ENCODE assay signal across 16 mouse cellular contexts in genomic region chr1:72013863-72014262, GRCm38 (mm10).
DNase-seq lines count a peak whose midpoint lies in the region; ATAC-seq lines count a peak whose summit lies in the region.
"Had no signal": no experiment of that assay in that cellular context is flagged by ENCODE, and none has a peak within 500 bp of the region (broad histone marks: within the 10 kb centered on the region; RNA-seq: fewer than 3 reads in every experiment).

No protein-coding gene starts in this region.

- peak overlapping the region; percentile 47 for H3K27ac ChIP-seq in heart, embryonic 15.5 days
- H3K27ac ChIP-seq in intestine, embryonic 16.5 days (ENCODE audit: low read length), result no peak overlapping the region
- H3K27ac ChIP-seq: heart, adult 2 months; midbrain, embryonic 13.5 days had no signal

- peaks cover 14% of the 10 kb centered on the region for H3K4me1 ChIP-seq in heart, embryonic 15.5 days (replicated peaks)
- H3K4me1 ChIP-seq in intestine, embryonic 16.5 days (ENCODE audit: control insufficient read depth, insufficient read depth, low read length), result no peaks in the 10 kb centered on the region
- H3K4me1 ChIP-seq: midbrain, embryonic 13.5 days had no signal

- H3K4me3 ChIP-seq in heart, embryonic 15.5 days, result no peak overlapping the region
- H3K4me3 ChIP-seq in intestine, embryonic 16.5 days (ENCODE audit: low read length), result no peak overlapping the region
- H3K4me3 ChIP-seq: erythroblast, embryonic 14.5 days; heart, adult 2 months; lung, embryonic 15.5 days; midbrain, embryonic 13.5 days had no signal

- DNase-seq in 3134 (ENCODE audit: extremely low read depth, insufficient read length, low spot score) (peak; percentile 59), 3T3-L1 (ENCODE audit: low read depth, low spot score) (peak; percentile 80)
- DNase-seq in adrenal gland, postnatal 25 days, result peak; percentile 30
- DNase-seq in testis, postnatal 14 days (ENCODE audit: low spot score), result no peak
- DNase-seq in thymus, postnatal 25 days, result no peak
- DNase-seq: cerebellum, adult 9-11 months; embryo, embryonic 11 days; layer of hippocampus, adult 9-11 months; liver; thymus, postnatal 4 days had no signal

- 52% methylated on average over 7 of the region's 7 CpGs for WGBS in heart, embryonic 15.5 days
- 79% methylated on average over 7 of the region's 7 CpGs for WGBS in intestine, embryonic 16.5 days

- no peak overlapping the region for H3K9ac ChIP-seq in heart, embryonic 15.5 days
- H3K9ac ChIP-seq in intestine, embryonic 16.5 days (ENCODE audit: low read depth, low read length), result no peak overlapping the region
- H3K9ac ChIP-seq: lung, embryonic 15.5 days; midbrain, embryonic 13.5 days had no signal

- no peaks in the 10 kb centered on the region for H3K27me3 ChIP-seq in heart, embryonic 15.5 days
- H3K27me3 ChIP-seq in intestine, embryonic 16.5 days (replicated peaks; ENCODE audit: control insufficient read depth, insufficient read depth, low read length), result no peaks in the 10 kb centered on the region
- H3K27me3 ChIP-seq: lung, embryonic 15.5 days; midbrain, embryonic 13.5 days had no signal

- no peaks in the 10 kb centered on the region for H3K9me3 ChIP-seq in heart, embryonic 15.5 days (replicated peaks)
- H3K9me3 ChIP-seq in intestine, embryonic 16.5 days (ENCODE audit: control insufficient read depth, low read length), result no peaks in the 10 kb centered on the region
- H3K9me3 ChIP-seq: lung, embryonic 15.5 days; midbrain, embryonic 13.5 days had no signal

- no peaks in the 10 kb centered on the region for H3K36me3 ChIP-seq in heart, embryonic 15.5 days
- H3K36me3 ChIP-seq in intestine, embryonic 16.5 days (ENCODE audit: control insufficient read depth, insufficient read depth, low read length), result no peaks in the 10 kb centered on the region
- H3K36me3 ChIP-seq: lung, embryonic 15.5 days; midbrain, embryonic 13.5 days had no signal

- H3K4me2 ChIP-seq in heart, embryonic 15.5 days, result no peak overlapping the region
- H3K4me2 ChIP-seq in intestine, embryonic 16.5 days (ENCODE audit: low read depth, low read length), result no peak overlapping the region
- H3K4me2 ChIP-seq: lung, embryonic 15.5 days; midbrain, embryonic 13.5 days had no signal

- ATAC-seq in heart, embryonic 15.5 days (replicated peaks; ENCODE audit: insufficient number of reproducible peaks, insufficient read depth, low FRiP score, low read depth), result no peak; the same call in 1 of the 2 replicates
- ATAC-seq in intestine, embryonic 16.5 days, result no peak
- ATAC-seq: midbrain, embryonic 13.5 days had no signal

Comparison
In these comparisons a context has a peak if more than half of its experiments do, and no peak if none do; other contexts are left out.
1. DNase-seq: peak in 3134 (single experiment), 3T3-L1 (single experiment) and adrenal gland, postnatal 25 days (single experiment); none in testis, postnatal 14 days (single experiment) and thymus, postnatal 25 days (single experiment).